Mouse (Mus musculus) gastrocnemius, postnatal 4 days (tissue): ENCODE data around the gene Hist1h2be. TPM values are rescaled to one million over a fixed set of nuclear protein-coding genes. Genes with fewer than 3 reads are reported as not detected.
"Not testable (repeated sequence)": the region's sequence is repeated elsewhere in the genome, so short reads cannot be mapped to it uniquely, and the experiment has no call there.

Experiments
- DNase-seq, 2 experiments: peaks; one replicate each; pipeline ENCODE4 v3.0.0; 2021 to 2022; ENCODE audit warnings: low spot score in 2 of 2, mixed read lengths in 2 of 2
- total RNA-seq, 2 experiments: library from RNA; stranded (reverse); gene quantifications; 2 replicates each; pipeline ENCODE4 v1.2.3; 2021

Hist1h2be gene
- total RNA-seq, 2 experiments from 2014 or later: 40.8 to 47.6 TPM

DNA sequence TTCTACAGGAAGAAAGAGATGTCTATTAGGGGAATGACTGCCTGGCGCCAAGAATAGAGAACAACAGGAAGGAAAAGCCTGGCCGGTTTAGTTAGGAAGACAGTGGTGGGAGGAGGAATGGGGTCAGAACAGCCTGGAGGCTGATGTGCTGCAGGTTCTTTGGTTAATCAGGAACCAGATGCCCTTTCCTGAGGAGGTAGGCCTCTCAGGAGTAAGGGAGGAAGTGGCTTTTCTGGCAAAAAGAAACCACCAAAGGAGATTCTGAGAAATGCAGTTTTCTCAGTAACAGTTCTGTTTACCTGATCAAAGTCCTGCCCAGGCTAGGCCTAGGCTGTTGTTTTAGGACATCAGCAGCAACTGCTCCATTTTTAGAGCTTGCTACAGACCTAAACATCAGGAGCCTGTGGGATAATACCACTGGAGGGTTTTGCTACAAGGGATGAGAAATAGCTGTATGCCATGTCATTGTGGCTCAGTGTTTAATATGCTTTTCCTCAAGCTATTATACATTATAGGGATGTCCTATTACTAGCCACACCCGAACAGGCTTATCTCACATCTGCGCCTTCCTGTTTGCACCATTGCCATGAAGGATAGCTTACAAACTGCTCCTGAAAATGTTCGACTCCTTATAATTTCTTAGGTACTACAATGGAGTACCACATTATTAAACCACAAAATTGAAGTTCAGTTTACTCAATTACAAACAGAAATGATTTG lies 27.7 kb downstream of the Hist1h2be start:
- DNase-seq: no peak

GRCm38 (mm10) chr13:23592614-23593013 lies 28.3 kb downstream of the Hist1h2be start:
- no peak for DNase-seq

- DNase-seq: not testable (repeated sequence)
Measured at GRCm38 (mm10) chr13:23591886-23592285, 29.0 kb downstream of the Hist1h2be start.

DNA sequence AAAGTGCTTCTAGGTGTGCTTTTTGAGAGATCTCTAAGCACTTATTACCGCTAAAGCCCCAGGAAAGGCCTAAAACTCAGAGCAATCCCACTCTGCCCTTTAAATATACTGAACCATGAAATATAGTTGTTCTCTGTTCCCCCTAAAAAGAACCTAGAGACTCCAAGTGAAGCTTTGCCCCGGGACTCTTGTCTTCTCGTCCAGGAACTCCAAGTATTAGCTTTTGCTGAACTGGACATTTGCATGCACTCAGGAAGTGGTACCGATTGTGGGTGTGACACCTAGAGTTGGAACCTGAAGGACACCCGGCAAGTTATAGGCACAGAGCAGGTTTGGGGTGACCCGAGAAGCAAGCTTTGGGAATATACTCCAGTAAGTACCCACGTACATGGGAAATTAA lies 29.7 kb downstream of the Hist1h2be start:
- DNase-seq: no peak

- no peak for DNase-seq
Measured at GRCm38 (mm10) chr13:23586940-23587225, 34.0 kb downstream of the Hist1h2be start.

DNA sequence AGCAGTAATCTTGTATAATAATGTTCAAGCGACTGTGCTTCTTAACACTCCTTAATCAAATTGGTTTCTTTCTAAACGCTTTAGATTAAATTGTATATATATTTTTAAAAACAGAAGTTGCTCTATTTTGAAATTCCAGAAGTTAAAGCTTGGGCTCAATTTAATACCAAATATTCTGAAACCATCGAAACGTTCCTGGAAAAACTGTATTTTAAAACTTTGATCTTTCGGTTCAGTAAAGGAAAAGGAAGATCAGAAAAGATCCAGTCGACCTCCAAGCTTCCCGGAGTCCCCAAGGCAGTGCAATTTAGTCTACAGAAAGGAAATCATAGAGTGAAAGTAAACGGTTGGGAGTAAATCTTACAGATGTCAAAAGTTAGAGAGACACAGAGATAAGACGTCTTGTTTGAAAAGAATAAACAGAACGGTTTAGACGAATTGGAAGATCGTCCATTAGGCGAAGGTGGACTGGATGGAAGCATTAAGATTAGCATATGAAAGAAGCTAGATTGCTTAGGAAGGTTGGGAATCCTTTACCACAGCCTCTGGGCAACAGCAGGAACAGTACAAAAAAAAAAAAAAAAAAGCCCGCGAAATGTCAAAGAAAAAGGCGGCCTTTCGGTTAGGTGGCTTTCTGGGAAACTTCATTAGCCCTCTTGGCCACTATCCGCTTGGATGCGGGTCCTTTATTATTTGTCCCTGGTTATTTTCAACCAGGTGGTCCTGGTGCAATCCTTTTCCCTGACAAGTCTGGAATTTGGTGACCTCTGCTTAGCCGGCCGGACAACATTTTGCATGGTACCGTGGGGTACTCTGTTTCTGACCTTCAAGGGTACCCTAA lies 34.6 kb downstream of the Hist1h2be start:
- DNase-seq: no peak

- peak in 1 of 2 experiments; percentile 51 for DNase-seq
Measured at GRCm38 (mm10) chr13:23585442-23586098, 35.4 kb downstream of the Hist1h2be start.

DNA sequence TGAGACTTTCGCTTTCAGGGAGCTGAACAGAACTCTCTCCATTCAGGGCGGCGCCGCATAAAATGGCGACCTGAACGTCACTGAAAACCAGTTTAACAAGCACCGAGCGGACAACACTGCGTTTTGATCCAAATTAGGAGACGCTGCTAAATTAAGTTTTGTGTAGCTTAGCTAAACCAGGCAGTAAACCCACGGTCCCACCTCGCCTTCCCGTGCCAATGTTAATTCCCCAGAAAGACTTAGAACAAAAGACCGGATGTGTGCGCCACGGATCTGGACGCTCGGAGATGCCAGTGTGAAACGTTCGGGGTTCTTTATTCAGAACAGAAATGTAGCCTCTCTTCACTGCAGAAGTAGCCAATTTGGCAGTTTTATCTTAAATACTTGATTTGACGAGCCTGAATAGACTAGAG lies 35.9 kb downstream of the Hist1h2be start:
- DNase-seq: peak in 1 of 2 experiments; percentile 73

GRCm38 (mm10) chr13:23584331-23584730 lies 36.6 kb downstream of the Hist1h2be start:
- DNase-seq: no peak

DNA sequence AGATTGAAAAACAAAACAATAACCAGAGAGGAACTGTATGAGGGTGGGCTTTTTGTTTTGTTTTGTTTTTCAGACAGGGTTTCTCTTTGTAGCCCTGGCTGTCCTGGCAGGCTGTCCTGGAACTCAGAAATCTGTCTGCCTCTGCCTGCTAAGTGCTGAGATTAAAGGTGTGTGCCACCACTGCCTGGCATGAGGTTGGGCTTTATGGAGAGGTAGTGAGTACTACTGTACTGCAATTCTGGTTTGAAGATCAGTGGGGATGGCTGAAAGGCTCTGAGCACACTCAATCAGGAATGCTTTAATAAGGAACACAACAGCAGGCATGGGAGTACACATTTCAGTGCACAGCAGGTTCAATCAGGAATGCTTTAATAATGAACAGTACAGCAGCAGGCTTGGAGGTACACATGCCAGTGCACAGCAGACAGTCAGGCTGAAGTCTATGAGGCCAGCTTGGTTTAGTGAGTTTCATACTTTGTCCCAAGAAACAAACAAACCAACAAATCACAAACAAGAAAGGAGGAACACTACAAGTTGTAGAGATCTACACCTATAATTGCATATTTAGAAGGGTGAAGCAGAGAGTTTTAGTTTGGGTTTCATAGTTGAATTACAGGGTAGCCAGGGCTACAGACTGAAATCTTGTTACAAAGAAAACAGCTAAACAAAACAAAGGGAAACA lies 37.4 kb downstream of the Hist1h2be start:
- DNase-seq: no peak

GRCm38 (mm10) chr13:23582219-23583056 lies 38.5 kb downstream of the Hist1h2be start:
- DNase-seq: no peak

- DNase-seq: peak; percentile 79 to 88
Measured at GRCm38 (mm10) chr13:23581408-23582218, 39.3 kb downstream of the Hist1h2be start, which contains the start of gene Hist1h4d. TSS of gene Hist1h4d (plus strand) at chr13:23581598.

- DNase-seq: no peak
Measured at GRCm38 (mm10) chr13:23577835-23578234, 43.1 kb downstream of the Hist1h2be start.

- no peak for DNase-seq
Measured at GRCm38 (mm10) chr13:23576906-23577639, 43.9 kb downstream of the Hist1h2be start.

DNA sequence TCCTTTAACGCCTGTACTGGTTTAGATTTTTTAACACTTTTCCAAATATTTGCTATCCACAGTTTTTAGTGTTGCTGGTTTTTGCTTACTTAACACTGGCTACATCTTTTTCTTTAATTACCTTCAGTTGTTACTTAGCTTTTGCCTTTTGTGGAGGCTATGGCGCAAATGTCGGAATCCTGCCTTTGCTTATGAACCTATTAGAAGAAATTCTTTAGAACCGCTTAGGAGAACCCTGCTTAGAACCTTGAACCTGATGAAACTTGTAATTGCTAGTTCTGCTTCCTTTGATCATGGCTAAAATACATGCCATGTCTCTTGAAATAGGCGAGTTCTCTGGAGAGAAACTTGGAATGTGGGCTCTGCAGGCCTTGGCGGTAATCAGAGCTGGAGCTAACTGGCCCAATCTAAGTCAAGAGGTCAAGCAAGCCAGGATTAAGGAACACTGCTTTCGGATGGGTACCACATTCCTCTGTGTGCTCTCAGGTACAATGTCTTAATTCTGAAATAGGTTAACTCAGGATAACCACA lies 44.5 kb downstream of the Hist1h2be start:
- no peak for DNase-seq

GRCm38 (mm10) chr13:23575864-23576313 lies 45.0 kb downstream of the Hist1h2be start:
- DNase-seq: not testable (repeated sequence)

DNA sequence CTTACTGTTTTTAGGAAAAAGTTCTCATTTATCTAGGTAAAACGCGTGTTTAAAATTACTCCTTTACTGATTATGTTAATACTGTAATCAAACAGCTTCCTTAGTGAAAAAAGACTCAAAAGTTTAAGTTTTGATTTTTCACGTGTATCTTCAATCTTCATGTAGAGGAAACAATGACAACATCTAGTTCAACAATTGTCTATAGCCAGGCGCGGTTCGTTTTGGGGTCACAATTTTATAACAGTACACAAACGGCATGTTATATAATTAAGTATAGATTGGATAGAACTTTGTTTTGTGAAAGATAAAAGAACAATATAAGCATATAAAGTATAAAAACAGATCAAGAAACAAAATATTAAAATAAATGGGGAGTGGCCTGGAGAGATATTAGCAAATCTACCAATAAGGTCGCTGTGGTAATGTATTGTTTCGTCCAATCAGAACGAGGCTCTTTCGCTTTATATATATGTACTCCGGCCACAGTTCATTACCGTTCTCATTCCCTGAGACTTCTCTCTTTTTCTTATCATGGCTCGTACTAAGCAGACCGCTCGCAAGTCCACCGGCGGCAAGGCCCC lies 45.6 kb downstream of the Hist1h2be start, which contains the start of gene Hist1h3d:
Hist1h3d (plus strand) TSS at position 493 of the 581 bp plus-strand sequence.
- DNase-seq: peak in 1 of 2 experiments; percentile 39
